Mouse (Mus musculus): Measurements from ENCODE around the gene Ifitm1.
A peak's percentile ranks its signal among the peaks of the same experiment; 100 is the strongest.
"Not testable (repeated sequence)": the region's sequence is repeated elsewhere in the genome, so short reads cannot be mapped to it uniquely, and the experiment has no call there.

The Ifitm1 gene

DNA sequence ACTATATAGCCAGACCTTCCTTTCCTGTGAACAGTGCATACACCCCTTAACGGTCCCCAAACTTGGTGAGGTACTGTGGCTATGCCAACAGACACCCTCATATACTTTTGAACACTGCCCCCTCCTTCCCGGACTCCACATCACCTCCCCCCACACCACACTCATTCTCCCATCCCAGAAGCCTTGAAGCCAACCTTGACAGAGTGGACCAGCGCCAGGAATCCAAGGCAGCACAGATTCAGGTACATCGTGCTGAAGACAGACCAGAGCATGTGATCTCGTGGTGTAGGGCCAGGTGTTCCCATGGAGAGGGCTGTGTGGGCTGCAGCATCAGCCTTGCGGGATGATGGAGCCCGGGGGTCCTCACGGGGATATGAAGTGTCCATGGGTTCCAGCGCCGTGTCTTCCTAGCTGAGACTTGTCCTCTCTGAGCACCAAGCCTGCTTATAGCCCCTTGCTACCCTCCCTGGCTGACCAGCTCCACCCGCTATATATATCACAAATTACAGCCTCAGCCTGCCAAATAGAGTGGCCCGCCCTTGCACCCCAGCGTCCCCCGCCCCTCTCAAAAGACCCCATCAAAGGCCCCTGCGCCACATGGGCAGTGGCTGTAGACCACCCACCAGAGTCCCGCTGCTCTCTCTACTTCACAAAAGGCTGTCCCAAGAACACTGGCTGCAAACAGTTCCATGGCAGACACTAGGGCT is 17.0 kb upstream of the Ifitm1 start, which contains the start of gene Ifitm5:
Gene Ifitm5 (minus strand): TSS at position 468 of the 707 bp plus-strand sequence.
- DNase-seq (ENCODE audit: low spot score in 2 of 2) = no peak

DNA sequence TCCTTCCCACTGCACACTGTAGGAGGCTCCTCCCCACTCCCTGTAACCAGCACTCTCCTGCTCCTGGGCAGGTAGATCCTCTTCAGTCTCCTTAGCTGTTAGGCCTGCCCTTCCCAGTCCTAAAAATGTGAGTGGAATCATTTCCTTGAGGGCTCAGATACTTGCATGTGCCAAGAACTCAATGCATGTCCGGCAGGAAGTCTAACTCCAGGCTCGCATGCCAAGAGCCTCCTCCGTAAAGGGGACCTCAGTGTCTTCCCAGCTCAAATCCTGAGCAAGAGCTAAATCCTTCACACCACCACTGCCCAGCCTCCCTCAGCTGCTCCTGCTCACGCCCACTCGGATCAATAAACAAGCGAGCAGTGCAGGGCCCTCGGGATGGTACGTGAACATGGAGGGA is 16.0 kb upstream of the Ifitm1 start:
- DNase-seq (ENCODE audit: low spot score in 2 of 2) = no peak

DNA sequence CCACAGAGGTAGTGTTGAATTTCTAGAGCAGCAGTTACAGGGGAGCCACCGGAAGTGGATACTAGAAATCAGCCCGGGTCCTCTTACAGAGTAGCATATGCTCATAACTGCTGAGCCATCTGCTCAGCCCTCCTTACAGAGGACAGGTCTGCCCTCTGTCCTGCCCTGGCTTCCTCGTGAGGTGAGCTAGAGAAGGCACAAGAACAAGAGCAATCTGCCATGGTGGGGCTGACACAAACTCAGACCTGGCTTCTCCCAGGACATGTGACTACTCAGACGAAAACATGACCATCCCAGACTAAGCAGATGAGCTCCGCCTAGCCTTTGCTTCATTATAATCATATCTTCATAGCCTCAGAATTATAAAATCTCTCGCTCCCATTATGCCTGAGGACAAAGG is 15.3 kb upstream of the Ifitm1 start:
- no peak for DNase-seq (ENCODE audit: low spot score in 2 of 2)

DNA sequence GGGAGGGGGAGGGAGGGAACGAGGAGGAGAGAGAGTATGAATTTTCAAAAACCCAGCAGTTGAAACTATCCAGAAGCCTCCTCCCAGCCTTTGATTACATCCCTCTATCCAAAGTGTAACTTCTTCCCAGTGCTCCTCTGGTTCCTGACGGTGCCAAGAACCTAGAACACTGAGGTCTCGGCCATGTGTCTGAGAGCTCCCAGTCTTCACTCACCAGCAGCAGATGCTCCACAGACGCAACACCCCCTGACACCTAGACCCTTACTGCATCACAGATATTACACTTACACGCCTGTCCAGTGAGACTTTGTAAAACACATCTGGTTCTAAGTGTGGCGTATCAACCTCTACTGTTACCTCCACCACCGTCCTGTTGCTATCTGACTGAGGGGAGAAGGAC is 14.6 kb upstream of the Ifitm1 start:
- DNase-seq (ENCODE audit: low spot score in 2 of 2) = no peak

DNA sequence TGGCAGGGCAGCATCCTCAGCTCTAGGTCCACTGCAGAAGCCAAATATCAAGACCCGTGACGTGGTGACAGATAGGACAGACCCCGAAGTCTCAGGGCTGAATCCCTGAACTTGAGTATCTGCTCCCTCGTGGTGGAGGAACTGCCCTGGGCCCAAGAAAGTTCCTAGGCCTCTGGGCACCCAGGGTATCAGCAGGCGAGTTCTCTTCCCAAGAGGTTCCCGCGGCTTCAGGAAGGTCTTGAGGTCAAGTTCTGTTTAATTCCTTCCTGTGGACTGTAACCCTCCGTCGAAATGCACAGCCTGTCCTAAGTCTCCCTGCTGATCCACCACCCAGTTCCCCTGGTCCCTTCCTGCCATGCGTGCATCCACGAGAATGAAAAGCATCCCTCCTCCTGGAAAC is 13.9 kb upstream of the Ifitm1 start:
- no peak for DNase-seq (ENCODE audit: low spot score in 2 of 2)

DNA sequence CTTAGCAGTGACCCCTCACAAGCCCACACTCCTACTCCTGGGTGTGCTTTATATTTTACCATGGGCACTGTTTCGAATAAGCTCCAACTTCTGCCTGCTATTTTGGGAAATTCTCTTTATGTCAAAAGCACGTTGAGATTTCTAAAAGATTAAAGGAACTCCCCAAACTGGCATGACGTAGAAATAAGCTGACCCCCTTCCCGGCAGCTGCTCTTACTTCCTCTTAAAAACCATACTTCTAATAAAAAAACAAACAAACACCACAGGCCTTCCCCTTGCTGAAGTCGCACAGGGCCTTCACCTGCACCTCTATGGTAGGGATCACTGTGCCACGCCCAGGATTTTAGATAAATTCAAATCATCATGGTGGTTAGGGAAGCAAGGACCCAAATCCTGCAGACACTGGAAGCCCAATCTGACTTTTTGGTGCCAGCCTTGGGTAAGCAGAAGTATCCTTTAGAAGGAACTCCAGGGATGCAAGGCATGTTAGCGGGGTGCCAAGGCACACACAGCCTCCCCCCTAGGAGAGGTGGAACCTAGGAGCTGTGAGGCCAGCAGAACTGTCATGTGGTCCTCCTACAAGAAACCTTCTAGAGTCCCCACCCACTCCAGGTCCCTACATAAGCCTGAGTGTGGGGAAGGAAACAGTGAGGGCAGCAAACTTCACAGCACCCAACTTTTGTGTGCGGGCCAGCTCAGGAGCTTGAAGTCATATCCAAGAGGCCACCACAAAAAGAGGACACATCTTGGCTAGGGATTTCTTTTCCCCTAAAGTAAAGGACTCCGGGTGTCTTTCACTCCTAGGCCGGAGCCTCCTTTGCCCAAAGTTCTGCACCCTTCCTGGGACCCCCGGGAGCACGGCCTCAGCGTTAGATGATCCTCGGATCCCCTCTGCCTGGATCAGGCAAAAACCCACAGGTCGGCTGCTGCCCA is 13.0 kb upstream of the Ifitm1 start:
- DNase-seq (ENCODE audit: low spot score in 2 of 2) = peak in 1 of 2 experiments; percentile 10

DNA sequence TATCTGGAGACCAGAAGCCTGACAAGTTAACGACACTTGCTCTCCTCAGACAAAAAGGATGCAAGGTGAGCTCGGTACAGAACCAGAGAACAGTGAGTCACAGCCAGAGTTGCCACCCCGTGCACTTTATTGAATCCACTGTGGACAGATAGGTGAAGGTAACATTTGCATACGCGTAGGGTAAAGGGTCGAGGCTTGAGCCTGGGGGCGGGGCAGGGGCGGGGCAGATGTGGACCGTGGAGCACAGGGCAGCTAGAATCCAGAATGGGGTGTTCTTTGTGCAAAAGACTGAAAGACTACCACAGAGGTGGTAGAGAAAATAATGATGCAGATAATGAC is 12.3 kb upstream of the Ifitm1 start:
- DNase-seq (ENCODE audit: low spot score in 2 of 2) = no peak

DNA sequence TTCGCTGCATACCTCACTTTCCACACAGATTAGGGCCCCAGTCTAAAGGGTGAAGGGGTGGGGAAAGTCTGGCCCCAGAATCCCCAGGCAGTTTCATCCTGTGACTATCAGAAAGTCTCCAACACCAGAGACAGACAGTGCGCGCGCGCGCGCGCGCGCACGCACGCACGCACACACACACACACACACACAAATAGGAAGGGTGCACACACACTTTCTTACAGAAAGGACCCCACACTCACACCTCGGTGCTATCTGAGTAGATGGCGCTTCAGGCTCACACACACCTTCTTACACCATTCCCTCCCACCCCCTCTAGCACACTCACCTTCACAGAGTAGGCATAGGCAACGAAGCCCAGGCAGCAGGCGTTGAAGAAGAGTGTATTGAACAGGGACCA is 11.7 kb upstream of the Ifitm1 start:
- DNase-seq (ENCODE audit: low spot score in 2 of 2) = no peak

DNA sequence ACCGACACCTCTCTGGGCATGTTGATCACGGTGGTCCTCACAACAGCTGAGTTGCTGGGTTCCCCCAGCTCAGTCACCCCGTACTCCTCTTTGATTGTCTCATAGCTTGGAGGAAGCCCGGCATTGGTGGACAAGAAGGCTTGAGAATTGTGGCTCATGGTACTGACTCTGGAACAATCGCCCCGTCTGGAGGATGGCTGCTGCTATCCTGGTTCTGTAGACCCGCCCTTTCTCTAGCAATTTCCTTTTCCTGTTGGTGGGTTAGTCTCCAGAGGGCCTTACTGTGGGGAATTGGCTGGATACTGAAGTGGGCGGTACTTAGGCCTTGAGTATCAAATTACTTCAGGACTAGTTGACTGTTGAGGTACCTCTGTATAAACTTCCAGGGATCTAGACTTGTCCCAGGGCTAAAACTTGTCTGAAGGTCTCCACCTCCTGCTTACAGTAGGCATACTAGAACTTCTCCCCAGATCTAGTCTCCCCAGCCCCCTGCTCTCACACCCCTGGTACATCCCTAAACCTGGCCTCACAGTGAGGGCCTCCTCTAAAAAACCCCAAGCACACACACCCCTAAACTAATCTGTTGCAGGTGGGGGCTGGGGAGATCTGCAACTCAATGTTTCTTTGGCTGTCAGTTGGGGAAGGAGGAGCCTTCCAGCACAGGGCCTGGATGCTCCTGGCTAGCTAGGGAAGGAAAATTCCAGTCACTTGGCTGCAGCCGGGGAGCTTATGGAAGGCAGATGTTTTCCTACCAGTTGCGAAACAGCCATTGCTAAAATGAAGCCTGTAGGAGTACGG is 11.1 kb upstream of the Ifitm1 start, which contains the start of the genes Gm45717 and Ifitm2:
Gene Gm45717 (minus strand): TSS at position 180 of the 798 bp plus-strand sequence.
Gene Ifitm2 (minus strand): TSS at position 230 of the 798 bp plus-strand sequence.
- DNase-seq (ENCODE audit: low spot score in 2 of 2) = peak in 1 of 2 experiments; percentile 25

DNA sequence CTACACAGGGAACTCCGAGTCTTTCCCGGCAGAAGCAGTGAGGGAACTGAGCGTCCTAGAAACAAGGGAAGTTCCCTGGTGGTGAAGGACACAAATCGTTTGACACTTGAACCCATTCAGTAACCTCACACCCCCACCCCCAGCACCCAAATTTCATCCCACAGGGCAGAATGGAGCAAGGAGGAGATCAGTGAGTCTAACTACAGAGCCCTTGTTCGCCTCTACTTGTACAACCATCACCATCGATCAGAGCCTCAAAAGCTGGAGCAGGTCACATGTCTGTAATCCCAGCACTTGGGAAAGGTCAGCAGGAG is 10.5 kb upstream of the Ifitm1 start:
- DNase-seq (ENCODE audit: low spot score in 2 of 2) = no peak

DNA sequence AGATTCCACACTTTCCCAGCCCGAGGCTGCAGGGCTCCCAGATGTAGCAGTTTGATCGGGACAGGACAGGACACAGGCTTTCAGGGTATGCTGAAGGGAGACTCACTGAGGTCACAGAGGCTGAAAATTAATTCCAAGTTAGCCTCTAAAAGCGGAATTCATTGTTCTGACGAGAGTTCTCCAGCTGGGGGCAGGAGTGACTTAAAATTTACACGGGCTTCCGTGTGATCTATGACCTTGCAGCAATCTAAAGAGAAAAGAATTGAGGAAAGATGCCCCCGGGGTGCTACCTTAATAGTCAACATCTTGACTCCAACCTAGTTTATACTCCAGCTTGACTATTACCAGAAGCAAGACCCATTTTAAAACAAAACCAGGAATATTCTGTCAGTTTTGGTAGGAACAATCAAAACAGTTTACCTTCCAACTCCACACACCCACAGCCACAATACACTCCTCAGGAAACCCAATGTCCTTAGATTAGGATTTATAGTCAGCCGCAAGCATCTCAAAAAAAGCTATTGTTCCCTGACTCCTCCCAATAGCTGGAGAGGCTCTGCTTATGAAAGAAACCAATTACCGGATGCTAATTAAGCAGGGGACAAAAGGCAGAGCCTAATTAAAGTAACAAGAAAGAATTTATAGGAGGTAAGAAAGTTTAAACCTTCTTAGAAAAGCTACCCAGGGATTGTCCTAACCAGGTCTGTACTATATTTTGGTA is 7.7 kb upstream of the Ifitm1 start:
- no peak for DNase-seq (ENCODE audit: low spot score in 2 of 2)

DNA sequence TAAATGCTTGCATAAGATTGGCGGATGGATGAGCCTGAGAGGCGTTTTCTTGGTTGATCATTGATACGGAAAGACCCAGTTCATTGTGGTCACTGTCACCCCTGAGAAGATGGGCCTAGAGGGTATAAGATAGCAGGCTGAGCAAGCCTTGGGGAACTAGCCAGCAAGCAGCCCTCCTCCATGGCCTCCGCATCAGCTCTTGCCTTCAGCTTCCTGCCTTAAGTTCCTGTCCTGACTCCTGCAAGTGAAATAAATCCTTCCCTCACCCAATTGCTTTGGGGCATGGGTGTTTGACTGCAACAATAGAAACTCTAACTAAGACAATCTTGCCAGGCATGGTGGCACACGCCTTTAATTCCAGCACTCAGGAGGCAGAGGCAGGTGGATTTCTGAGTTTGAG is 7.0 kb upstream of the Ifitm1 start:
- DNase-seq (ENCODE audit: low spot score in 2 of 2) = no peak

DNA sequence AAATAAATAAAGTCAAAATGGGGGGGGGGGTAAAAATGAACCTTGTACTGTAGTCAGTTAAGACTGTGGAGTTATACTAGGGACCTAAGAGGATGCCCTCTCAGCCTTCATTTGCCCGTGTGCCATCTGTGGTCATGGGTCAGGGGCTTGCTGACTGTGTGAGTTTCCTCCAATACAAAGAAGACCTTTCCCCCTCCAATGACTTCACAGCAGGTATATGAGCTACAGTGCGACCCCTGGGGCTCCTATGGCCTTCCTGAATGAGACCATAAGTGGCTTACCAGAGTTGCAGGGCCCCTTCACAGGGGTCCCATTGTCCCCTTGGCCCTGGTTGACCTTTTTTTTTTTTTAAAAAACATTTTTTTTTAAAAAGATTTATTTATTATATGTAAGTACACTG is 5.6 kb upstream of the Ifitm1 start:
- DNase-seq (ENCODE audit: low spot score in 2 of 2) = no peak

DNA sequence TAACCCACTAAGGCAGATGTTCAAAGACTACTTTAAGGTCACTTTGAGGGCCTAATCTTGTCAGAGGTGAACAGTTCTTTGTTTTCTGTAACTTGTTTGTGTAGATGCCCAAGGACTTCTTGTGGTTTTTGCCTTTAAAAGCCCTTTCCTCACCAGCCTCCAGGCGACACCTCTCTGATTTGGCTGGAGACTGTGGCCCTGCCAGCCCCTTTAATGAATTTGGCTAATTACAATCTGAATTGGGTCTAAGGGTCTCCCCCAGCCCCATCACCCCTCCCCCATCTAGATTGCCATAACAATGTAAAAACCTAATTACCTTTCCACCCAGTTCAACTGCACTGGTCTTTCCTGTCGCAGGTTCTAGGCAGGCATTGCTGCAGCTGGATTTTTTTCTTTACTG is 4.3 kb upstream of the Ifitm1 start:
- DNase-seq (ENCODE audit: low spot score in 2 of 2) = no peak

DNA sequence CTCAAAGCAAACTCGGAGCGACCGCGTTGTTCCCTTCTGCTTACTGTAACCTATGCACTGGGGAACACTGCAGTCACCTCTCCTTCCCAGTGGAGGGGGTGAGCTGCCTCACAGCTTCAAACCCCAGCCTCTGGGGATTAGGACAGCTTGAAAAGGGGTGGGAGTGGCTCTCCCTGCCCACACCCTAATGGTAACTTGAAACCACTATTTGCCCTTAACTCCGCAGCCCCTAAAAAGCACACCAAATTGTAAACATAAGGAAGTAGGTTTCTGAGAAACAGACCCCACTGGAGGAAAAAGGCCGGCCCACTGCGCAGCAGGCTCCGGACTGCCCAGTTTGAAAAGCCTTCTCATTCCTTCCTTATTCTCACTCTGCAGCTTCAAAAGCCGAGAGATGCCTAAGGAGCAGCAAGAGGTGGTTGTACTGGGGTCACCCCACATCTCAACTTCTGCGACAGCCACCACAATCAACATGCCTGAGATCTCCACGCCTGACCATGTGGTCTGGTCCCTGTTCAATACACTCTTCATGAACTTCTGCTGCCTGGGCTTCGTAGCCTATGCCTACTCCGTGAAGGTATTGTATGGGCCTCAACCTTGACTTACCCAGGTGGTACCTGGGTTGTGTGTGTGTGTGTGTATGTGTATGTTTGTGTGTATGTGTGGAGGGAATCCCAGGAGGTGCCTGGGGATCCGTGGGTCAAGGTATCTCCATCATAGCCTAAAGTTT is 1.0 kb downstream of the Ifitm1 start:
- DNase-seq (ENCODE audit: low spot score in 2 of 2) = no peak

DNA sequence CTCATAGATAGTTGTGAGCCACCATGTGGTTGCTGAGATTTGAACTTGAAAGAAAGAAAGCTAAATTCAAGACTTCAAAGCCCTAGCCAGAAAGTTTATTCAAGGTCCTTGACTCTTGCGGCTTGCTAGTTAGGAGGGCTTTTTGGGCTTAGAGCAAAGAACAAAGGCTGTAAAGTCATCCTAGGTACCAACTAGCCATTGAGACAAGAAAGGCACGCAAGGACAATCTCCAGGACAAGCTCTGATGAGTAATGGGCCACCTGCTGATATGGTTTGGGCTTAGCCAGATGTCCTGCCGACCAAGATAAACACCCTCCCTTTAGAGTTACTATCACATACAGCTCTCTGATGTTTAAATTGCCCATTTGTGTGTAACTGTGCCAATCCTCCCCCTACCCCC is 1.7 kb downstream of the Ifitm1 start:
- not testable (repeated sequence) for DNase-seq (ENCODE audit: low spot score in 2 of 2)

DNA sequence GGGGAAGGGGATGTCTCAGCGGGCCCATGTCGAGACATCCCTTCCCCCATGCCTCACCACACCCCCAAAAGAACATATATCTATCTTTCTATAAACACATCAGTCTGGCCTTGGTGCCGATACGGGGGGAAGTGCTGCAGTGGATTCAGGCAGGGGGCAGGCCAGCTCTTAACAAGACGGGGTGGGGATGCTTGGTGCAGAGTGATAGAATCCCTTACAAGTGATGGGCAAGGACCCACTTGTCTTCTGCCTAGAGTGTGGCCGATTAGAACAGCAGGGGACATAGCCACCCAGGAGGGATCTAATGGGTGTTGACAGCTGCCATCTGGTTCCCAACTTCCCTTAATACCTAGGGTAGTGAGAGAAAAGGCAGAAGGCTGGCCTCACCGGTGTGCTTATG is 3.9 kb downstream of the Ifitm1 start:
- no peak for DNase-seq (ENCODE audit: low spot score in 2 of 2)

DNA sequence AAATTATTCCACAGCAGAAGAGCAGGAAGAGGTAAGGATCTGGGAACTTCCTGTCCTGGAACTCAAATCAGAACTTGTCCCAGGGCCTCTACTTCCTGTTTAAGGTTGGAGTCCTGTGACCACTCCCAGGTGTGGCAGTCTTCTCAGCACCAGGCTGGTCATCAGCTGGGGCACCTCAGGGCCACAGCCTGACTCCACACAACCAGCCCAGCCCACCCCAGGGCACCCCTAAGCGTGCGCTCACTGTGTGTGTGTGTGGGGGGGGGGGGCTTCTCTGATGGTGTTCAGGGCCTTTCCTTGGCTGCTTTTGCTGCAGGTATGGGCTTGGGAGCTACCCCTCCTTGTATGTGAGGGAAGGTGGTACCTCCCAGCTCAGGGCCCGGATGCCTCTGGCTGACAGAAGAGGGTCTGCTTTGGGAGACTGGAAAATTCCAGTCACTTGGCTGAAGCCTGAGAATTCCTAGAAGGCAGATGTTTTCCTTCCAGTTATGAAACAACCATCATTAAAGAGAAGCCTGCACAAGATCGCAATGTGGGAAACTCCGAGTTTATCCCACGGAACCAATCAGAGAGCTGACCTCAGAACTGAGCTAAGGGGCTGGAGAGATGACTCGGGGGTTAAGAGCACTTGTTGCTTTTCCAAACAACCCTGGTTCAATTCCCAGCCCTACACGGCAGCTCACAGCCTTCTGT is 4.6 kb downstream of the Ifitm1 start:
- DNase-seq (ENCODE audit: low spot score in 2 of 2) = no peak

DNA sequence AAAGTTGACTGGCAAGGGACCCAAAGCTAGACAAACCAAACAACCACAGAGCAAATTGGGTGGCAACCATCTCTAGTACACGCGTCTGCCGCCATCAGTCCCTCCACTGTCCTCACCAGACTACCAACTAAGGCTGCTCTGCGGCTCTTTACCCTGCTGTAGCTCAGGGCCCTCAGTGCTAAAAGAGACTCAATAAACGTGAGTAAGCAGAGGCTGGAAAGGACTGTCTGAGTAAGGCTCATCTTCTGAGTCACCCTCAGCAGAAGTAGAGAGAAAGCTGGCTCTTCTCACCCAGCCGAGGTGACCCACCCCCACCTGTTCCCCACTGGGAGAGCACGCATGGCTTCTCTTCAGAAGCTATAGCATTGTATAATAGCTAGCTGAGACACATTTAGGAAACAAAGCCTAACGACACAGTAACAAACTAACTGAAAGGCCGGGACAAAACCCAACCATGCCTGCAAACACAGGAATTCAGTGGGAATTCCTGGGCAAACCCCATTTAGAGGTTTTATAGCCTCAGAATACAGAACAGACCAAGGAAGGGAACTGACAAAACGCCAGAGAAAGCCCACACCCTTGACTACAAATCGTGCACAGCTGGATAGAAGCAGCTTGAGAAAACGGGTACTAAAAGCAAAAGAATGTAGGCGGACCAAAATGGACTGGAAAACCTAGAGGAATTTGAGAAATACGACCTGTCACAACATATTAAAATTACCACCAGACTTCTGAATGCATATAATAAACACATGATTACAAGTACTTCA is 6.6 kb downstream of the Ifitm1 start:
- no peak for DNase-seq (ENCODE audit: low spot score in 2 of 2)

DNA sequence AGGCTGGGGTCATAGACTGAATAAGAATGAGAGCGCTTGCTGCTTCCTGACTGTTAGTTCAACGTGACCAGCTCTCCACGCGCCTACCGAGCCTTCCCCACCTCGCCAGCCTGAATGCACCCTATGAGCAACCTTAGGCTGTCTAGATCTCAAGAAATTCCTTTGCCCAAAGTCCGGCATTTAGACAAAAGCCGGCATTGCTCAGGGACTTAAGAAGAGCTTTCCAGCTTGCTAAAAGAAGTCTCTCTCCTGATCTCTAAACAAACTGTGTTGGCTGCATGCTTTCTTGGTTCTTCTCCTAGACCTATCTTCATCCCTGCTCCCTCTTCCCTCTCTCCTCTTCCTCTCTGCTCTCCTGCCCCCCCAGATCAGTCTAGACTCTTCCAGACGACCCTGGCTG is 7.9 kb downstream of the Ifitm1 start:
- no peak for DNase-seq (ENCODE audit: low spot score in 2 of 2)

Data from spleen, postnatal 10 days (tissue).